ENCODE assay signal across 10 mouse cellular contexts in genomic region chr9:31254697-31255004, GRCm38 (mm10). TPM values are rescaled to one million over a fixed set of nuclear protein-coding genes. Genes with fewer than 3 reads are reported as not detected.
A peak's percentile ranks its signal among the peaks of the same experiment; 100 is the strongest.
DNase-seq lines count a peak whose midpoint lies in the region; ATAC-seq lines count a peak whose summit lies in the region.
"Had no signal": no experiment of that assay in that cellular context is flagged by ENCODE, and none has a peak within 500 bp of the region (broad histone marks: within the 10 kb centered on the region; RNA-seq: fewer than 3 reads in every experiment).

No protein-coding gene starts in this region.

- ATAC-seq in megakaryocyte, adult 5-6 weeks (ENCODE audit: poor library complexity, severe bottlenecking), result peak; percentile 83
- ATAC-seq: forebrain, embryonic 13.5 days had no signal

- DNase-seq in B cell, adult 2 months, result peak; percentile 26 to 35
- peak; percentile 14 to 39 for DNase-seq in CD8-positive naive resting alpha-beta T cell, adult 2 months (ENCODE audit: low read depth in 2 of 2, low spot score in 2 of 2)
- DNase-seq in testis, postnatal 10 days (ENCODE audit: low spot score), result no peak
- DNase-seq in right cerebral cortex, postnatal 4 days, result no peak
- DNase-seq in adrenal gland, postnatal 25 days, result no peak
- DNase-seq in cerebellum, adult 9-10 months, result no peak

- peak overlapping the region; percentile 62 for H3K4me3 ChIP-seq in erythroblast, embryonic 14.5 days (replicated peaks)
- H3K4me3 ChIP-seq: forebrain, embryonic 13.5 days; limb, embryonic 15.5 days had no signal

- H3K36me3 ChIP-seq in erythroblast, embryonic 14.5 days (ENCODE audit: control insufficient read depth), result peaks cover 2% of the 10 kb centered on the region; the same call in 1 of the 2 replicates
- H3K36me3 ChIP-seq: limb, embryonic 15.5 days had no signal

- no peaks in the 10 kb centered on the region for H3K27me3 ChIP-seq in erythroblast, embryonic 14.5 days (ENCODE audit: control insufficient read depth)
- H3K27me3 ChIP-seq: forebrain, embryonic 13.5 days; limb, embryonic 15.5 days had no signal

- H3K4me1 ChIP-seq in erythroblast, embryonic 14.5 days (ENCODE audit: control insufficient read depth), result peaks cover 86% of the 10 kb centered on the region
- H3K4me1 ChIP-seq: forebrain, embryonic 13.5 days; limb, embryonic 15.5 days had no signal

- no peaks in the 10 kb centered on the region for H3K9me3 ChIP-seq in erythroblast, embryonic 14.5 days (ENCODE audit: control insufficient read depth, low read length)
- H3K9me3 ChIP-seq: forebrain, embryonic 13.5 days; limb, embryonic 15.5 days had no signal

RNA-seq across cellular contexts. Expression of gene Prdm10, which starts 25.7 kb away (rescaled TPM):
- polyA plus RNA-seq in erythroblast, embryonic 14.5 days (2012), result 0.16 and 0.29 TPM in 2 replicates
- 10.4 and 13.3 TPM in 2 replicates for total RNA-seq in megakaryocyte, adult 5-6 weeks (2015)
- total RNA-seq in megakaryocyte, adult 5-6 weeks (2017), result 8.3 and 9.4 TPM in 2 replicates
- 9.7 and 12.1 TPM in 2 replicates for total RNA-seq in adrenal gland, postnatal 25 days (2021)

RNA-seq across cellular contexts. Expression of gene Aplp2, which starts 43.0 kb away (rescaled TPM):
- 2.6 and 3.5 TPM in 2 replicates for polyA plus RNA-seq in erythroblast, embryonic 14.5 days (2012)
- total RNA-seq in megakaryocyte, adult 5-6 weeks (2015), result 68.9 and 88.0 TPM in 2 replicates
- 101 and 113 TPM in 2 replicates for total RNA-seq in megakaryocyte, adult 5-6 weeks (2017)
- total RNA-seq in adrenal gland, postnatal 25 days (2021), result 644 and 715 TPM in 2 replicates

Comparison
In these comparisons a context has a peak if more than half of its experiments do, and no peak if none do; other contexts are left out.
1. DNase-seq: peak in B cell, adult 2 months (2 of 2) and CD8-positive naive resting alpha-beta T cell, adult 2 months (2 of 2); none in testis, postnatal 10 days (single experiment), right cerebral cortex, postnatal 4 days (single experiment), adrenal gland, postnatal 25 days (single experiment) and cerebellum, adult 9-10 months (single experiment).